Mouse (Mus musculus): ENCODE measurements around the gene Hsd11b2.

GRCm38 (mm10) chr8:105477792-105478191 is 40.8 kb upstream of the Hsd11b2 start:
- TF ChIP-seq CTCF (IDR thresholded peaks at IDR 0.05; ENCODE audit: low read depth): no peak
- no peak for TF ChIP-seq EP300 (IDR thresholded peaks at IDR 0.05; ENCODE audit: low read depth)

Measured in liver, embryonic 14.5 days (tissue).